Mouse (Mus musculus) E14TG2a.4 (cell line): ENCODE results near the gene Zfp69.
A peak's percentile ranks its signal among the peaks of the same experiment; 100 is the strongest.

ENCODE experiments used
- H3K27me3 ChIP-seq: 2 replicates; pipeline ENCODE4 v1.6.1; 2014; ENCODE audit warnings: low read length, control low read depth; ENCODE audit not compliant: insufficient read depth
- H3K36me3 ChIP-seq: 2 replicates; pipeline ENCODE4 v1.6.1; 2014; ENCODE audit warnings: low read length, control low read depth; ENCODE audit not compliant: insufficient read depth
- H3K4me1 ChIP-seq: replicated peaks from 2 replicates; pipeline ENCODE4 v1.6.1; 2014; ENCODE audit warnings: low read depth, low read length, control low read depth
- H3K4me3 ChIP-seq: replicated peaks from 2 replicates; pipeline ENCODE4 v1.5.1; 2014; ENCODE audit warnings: mild to moderate bottlenecking, low read length
- H3K9me3 ChIP-seq: 2 replicates; pipeline ENCODE4 v1.6.1; 2014; ENCODE audit warnings: low read length, control low read depth
- CTCF ChIP-seq: conservative IDR thresholded peaks from 2 replicates; pipeline ENCODE4 v1.5.1; 2014; ENCODE audit warnings: low read length
- NANOG ChIP-seq: IDR thresholded peaks from 2 replicates; pipeline ENCODE4 v1.6.1; 2014; ENCODE audit warnings: borderline replicate concordance, low read length, mixed read lengths
- POU5F1 ChIP-seq: IDR thresholded peaks from 2 replicates; pipeline ENCODE4 v1.6.1; 2014; ENCODE audit warnings: low read length, borderline replicate concordance

Gene Zfp69

GRCm38 (mm10) chr4:120974711-120975427 is 23.4 kb upstream of the Zfp69 start:
- Histone ChIP-seq H3K27me3 (no peaks in the 10 kb centered on the region), H3K36me3 (peaks cover 43% of the 10 kb centered on the region), H3K4me1 (peaks cover 7% of the 10 kb centered on the region; the same call in 1 of the 2 replicates), H3K4me3 (no peak overlapping the region), H3K9me3 (no peaks in the 10 kb centered on the region)
- TF ChIP-seq CTCF (no peak), POU5F1 (no peak), NANOG (no peak)

GRCm38 (mm10) chr4:120971842-120972241 is 20.3 kb upstream of the Zfp69 start:
- peaks cover 12% of the 10 kb centered on the region; the same call in 1 of the 2 replicates for H3K4me1 ChIP-seq
- H3K36me3 ChIP-seq = peaks cover 49% of the 10 kb centered on the region
- no peak overlapping the region for H3K4me3 ChIP-seq
- H3K9me3 ChIP-seq = no peaks in the 10 kb centered on the region
- TF ChIP-seq CTCF (no peak), NANOG (no peak), POU5F1 (no peak)
- H3K27me3 ChIP-seq = no peaks in the 10 kb centered on the region

- Histone ChIP-seq H3K36me3 (peaks cover 45% of the 10 kb centered on the region), H3K4me1 (peaks cover 9% of the 10 kb centered on the region; the same call in 1 of the 2 replicates), H3K9me3 (no peaks in the 10 kb centered on the region), H3K27me3 (no peaks in the 10 kb centered on the region), H3K4me3 (no peak overlapping the region)
- TF ChIP-seq CTCF (peak; percentile 66), NANOG (no peak), POU5F1 (no peak)
These were observed 18.1 kb upstream of the Zfp69 start for GRCm38 (mm10) chr4:120969382-120970146.

GRCm38 (mm10) chr4:120968486-120968885 is 17.0 kb upstream of the Zfp69 start:
- Histone ChIP-seq H3K9me3 (no peaks in the 10 kb centered on the region), H3K4me3 (no peak overlapping the region), H3K36me3 (peaks cover 35% of the 10 kb centered on the region), H3K27me3 (no peaks in the 10 kb centered on the region), H3K4me1 (peaks cover 7% of the 10 kb centered on the region; the same call in 1 of the 2 replicates)
- no peak for TF ChIP-seq NANOG

- peaks cover 8% of the 10 kb centered on the region for H3K4me1 ChIP-seq
- H3K4me3 ChIP-seq = no peak overlapping the region
- peaks cover 7% of the 10 kb centered on the region for H3K27me3 ChIP-seq
- no peaks in the 10 kb centered on the region for H3K36me3 ChIP-seq
- H3K9me3 ChIP-seq = no peaks in the 10 kb centered on the region
- no peak for TF ChIP-seq NANOG
- TF ChIP-seq POU5F1 = no peak
- TF ChIP-seq CTCF = no peak
These were observed 4.1 kb upstream of the Zfp69 start for GRCm38 (mm10) chr4:120955586-120955985.

- TF ChIP-seq POU5F1 = no peak
- TF ChIP-seq NANOG = no peak
- TF ChIP-seq CTCF = no peak
- H3K36me3 ChIP-seq = no peaks in the 10 kb centered on the region
- H3K27me3 ChIP-seq = peaks cover 10% of the 10 kb centered on the region
- no peaks in the 10 kb centered on the region for H3K9me3 ChIP-seq
- H3K4me1 ChIP-seq = peaks cover 8% of the 10 kb centered on the region
- H3K4me3 ChIP-seq = no peak overlapping the region
These were observed 2.2 kb upstream of the Zfp69 start for GRCm38 (mm10) chr4:120953667-120954066.

GRCm38 (mm10) chr4:120953038-120953437 is 1.5 kb upstream of the Zfp69 start:
- no peaks in the 10 kb centered on the region for H3K36me3 ChIP-seq
- TF ChIP-seq POU5F1 (no peak), CTCF (no peak), NANOG (no peak)

GRCm38 (mm10) chr4:120952163-120952562 is 664 bp upstream of the Zfp69 start:
- Histone ChIP-seq H3K4me3 (peak overlapping the region; percentile 92), H3K4me1 (peaks cover 8% of the 10 kb centered on the region), H3K27me3 (peaks cover 10% of the 10 kb centered on the region), H3K9me3 (no peaks in the 10 kb centered on the region), H3K36me3 (0 out of 2 replicates have a peak, but pooled peaks cover 3% of the 10 kb centered on the region)
- TF ChIP-seq POU5F1 (no peak), NANOG (no peak), CTCF (no peak)

More at GRCm38 (mm10) chr4:120953038-120953437, 1.5 kb upstream of the Zfp69 start:
- peaks cover 8% of the 10 kb centered on the region for H3K4me1 ChIP-seq
- H3K9me3 ChIP-seq = no peaks in the 10 kb centered on the region
- H3K27me3 ChIP-seq = peaks cover 10% of the 10 kb centered on the region
- no peak overlapping the region for H3K4me3 ChIP-seq

- Histone ChIP-seq H3K4me3 (peak overlapping the region; percentile 92), H3K9me3 (no peaks in the 10 kb centered on the region), H3K36me3 (peaks cover 13% of the 10 kb centered on the region; the same call in 1 of the 2 replicates), H3K4me1 (peaks cover 8% of the 10 kb centered on the region), H3K27me3 (peaks cover 10% of the 10 kb centered on the region)
- no peak for TF ChIP-seq POU5F1
- TF ChIP-seq NANOG = no peak
- no peak for TF ChIP-seq CTCF
These were observed 604 bp downstream of the Zfp69 start for GRCm38 (mm10) chr4:120950763-120951427.
